Mouse (Mus musculus): ENCODE measurements at regions not wholly inside any gene's neighbourhood (a gene's known extent, or its start where the extent isn't known, plus 50 kb on each side); places are given as distances from the start of the nearest gene placed in this dataset.

GRCm38 (mm10) chr9:122631793-122632192, 115.4 kb upstream of the Topaz1 start:
- in situ Hi-C loops (cut with MboI; ENCODE audit: low sequenced_read_pairs in 2 of 2, unreplicated experiment in 2 of 2) = no loop called here
- no peak overlapping the region for H3K4me3 ChIP-seq (ENCODE audit: insufficient read depth in 1 of 2, low read depth in 1 of 2, low read length in 2 of 2, poor library complexity in 1 of 2, severe bottlenecking in 1 of 2)

GRCm38 (mm10) chr9:122633484-122633883, 113.7 kb upstream of the Topaz1 start:
- TF ChIP-seq HCFC1 (IDR thresholded peaks at IDR 0.05; ENCODE audit: borderline replicate concordance, insufficient read depth, low read length) = no peak
- no peak for TF ChIP-seq CHD2 (IDR thresholded peaks at IDR 0.05; ENCODE audit: low read depth, low read length)
- no peak for TF ChIP-seq MAFK (IDR thresholded peaks at IDR 0.05; ENCODE audit: insufficient read depth, low read depth, low read length)
- TF ChIP-seq ZNF384 (IDR thresholded peaks at IDR 0.05; ENCODE audit: low read depth, low read length) = no peak
- TF ChIP-seq ZC3H11A (IDR thresholded peaks at IDR 0.05; ENCODE audit: borderline replicate concordance, low read depth, low read length) = no peak
- H3K36me3 ChIP-seq (ENCODE audit: control insufficient read depth, insufficient read depth, low read length, poor library complexity, severe bottlenecking) = no peaks in the 10 kb centered on the region
- H3K9me3 ChIP-seq (ENCODE audit: control insufficient read depth, insufficient read depth, low read depth, low read length) = no peaks in the 10 kb centered on the region
- H3K9ac ChIP-seq (ENCODE audit: insufficient read depth, low read depth, low read length, poor library complexity, severe bottlenecking) = no peak overlapping the region
- H3K27ac ChIP-seq (ENCODE audit: insufficient read depth, low read depth, low read length, poor library complexity, severe bottlenecking) = no peak overlapping the region
- in situ Hi-C loops (cut with MboI; ENCODE audit: low sequenced_read_pairs in 2 of 2, unreplicated experiment in 2 of 2) = no loop called here
- H3K4me3 ChIP-seq (ENCODE audit: insufficient read depth in 1 of 2, low read depth in 1 of 2, low read length in 2 of 2, poor library complexity in 1 of 2, severe bottlenecking in 1 of 2) = no peak overlapping the region
- no peaks in the 10 kb centered on the region for H3K4me1 ChIP-seq (ENCODE audit: control insufficient read depth in 2 of 2, insufficient read depth in 2 of 2, low read length in 2 of 2, poor library complexity in 1 of 2)
- no peak for DNase-seq (ENCODE audit: low read depth, low spot score)

More at GRCm38 (mm10) chr9:122631793-122632192, 115.4 kb upstream of the Topaz1 start:
- H3K9me3 ChIP-seq (ENCODE audit: control insufficient read depth, insufficient read depth, low read depth, low read length) = no peaks in the 10 kb centered on the region
- H3K27ac ChIP-seq (ENCODE audit: insufficient read depth, low read depth, low read length, poor library complexity, severe bottlenecking) = no peak overlapping the region
- no peak for DNase-seq (ENCODE audit: low read depth, low spot score)
- no peaks in the 10 kb centered on the region for H3K36me3 ChIP-seq (ENCODE audit: control insufficient read depth, insufficient read depth, low read length, poor library complexity, severe bottlenecking)
- no peaks in the 10 kb centered on the region for H3K4me1 ChIP-seq (ENCODE audit: control insufficient read depth in 2 of 2, insufficient read depth in 2 of 2, low read length in 2 of 2, poor library complexity in 1 of 2)
- no peak overlapping the region for H3K9ac ChIP-seq (ENCODE audit: insufficient read depth, low read depth, low read length, poor library complexity, severe bottlenecking)
- TF ChIP-seq ZC3H11A (IDR thresholded peaks at IDR 0.05; ENCODE audit: borderline replicate concordance, low read depth, low read length) (no peak), HCFC1 (IDR thresholded peaks at IDR 0.05; ENCODE audit: borderline replicate concordance, insufficient read depth, low read length) (no peak), ZNF384 (IDR thresholded peaks at IDR 0.05; ENCODE audit: low read depth, low read length) (no peak), MAFK (IDR thresholded peaks at IDR 0.05; ENCODE audit: insufficient read depth, low read depth, low read length) (no peak), CHD2 (IDR thresholded peaks at IDR 0.05; ENCODE audit: low read depth, low read length) (no peak)

- H3K9me3 ChIP-seq (ENCODE audit: control insufficient read depth, insufficient read depth, low read depth, low read length) = no peaks in the 10 kb centered on the region
- no peaks in the 10 kb centered on the region for H3K4me1 ChIP-seq (ENCODE audit: control insufficient read depth in 2 of 2, insufficient read depth in 2 of 2, low read length in 2 of 2, poor library complexity in 1 of 2)
- no peaks in the 10 kb centered on the region for H3K36me3 ChIP-seq (ENCODE audit: control insufficient read depth, insufficient read depth, low read length, poor library complexity, severe bottlenecking)
- in situ Hi-C loops (cut with MboI; ENCODE audit: low sequenced_read_pairs in 2 of 2, unreplicated experiment in 2 of 2) = no loop called here
- H3K27ac ChIP-seq (ENCODE audit: insufficient read depth, low read depth, low read length, poor library complexity, severe bottlenecking) = no peak overlapping the region
- no peak for DNase-seq (ENCODE audit: low read depth, low spot score)
- no peak overlapping the region for H3K9ac ChIP-seq (ENCODE audit: insufficient read depth, low read depth, low read length, poor library complexity, severe bottlenecking)
- H3K4me3 ChIP-seq (ENCODE audit: insufficient read depth in 1 of 2, low read depth in 1 of 2, low read length in 2 of 2, poor library complexity in 1 of 2, severe bottlenecking in 1 of 2) = no peak overlapping the region
- TF ChIP-seq CHD2 (IDR thresholded peaks at IDR 0.05; ENCODE audit: low read depth, low read length) (no peak), HCFC1 (IDR thresholded peaks at IDR 0.05; ENCODE audit: borderline replicate concordance, insufficient read depth, low read length) (no peak), MAFK (IDR thresholded peaks at IDR 0.05; ENCODE audit: insufficient read depth, low read depth, low read length) (no peak), ZC3H11A (IDR thresholded peaks at IDR 0.05; ENCODE audit: borderline replicate concordance, low read depth, low read length) (no peak)
Measured at GRCm38 (mm10) chr9:122635138-122635964, 111.8 kb upstream of the Topaz1 start.

- Histone ChIP-seq H3K4me1 (ENCODE audit: control insufficient read depth in 2 of 2, insufficient read depth in 2 of 2, low read length in 2 of 2, poor library complexity in 1 of 2) (no peaks in the 10 kb centered on the region), H3K9ac (ENCODE audit: insufficient read depth, low read depth, low read length, poor library complexity, severe bottlenecking) (no peak overlapping the region), H3K4me3 (ENCODE audit: insufficient read depth in 1 of 2, low read depth in 1 of 2, low read length in 2 of 2, poor library complexity in 1 of 2, severe bottlenecking in 1 of 2) (no peak overlapping the region), H3K27ac (ENCODE audit: insufficient read depth, low read depth, low read length, poor library complexity, severe bottlenecking) (no peak overlapping the region), H3K36me3 (ENCODE audit: control insufficient read depth, insufficient read depth, low read length, poor library complexity, severe bottlenecking) (no peaks in the 10 kb centered on the region), H3K9me3 (ENCODE audit: control insufficient read depth, insufficient read depth, low read depth, low read length) (no peaks in the 10 kb centered on the region)
- TF ChIP-seq ZNF384 (IDR thresholded peaks at IDR 0.05; ENCODE audit: low read depth, low read length) = no peak
- no peak for TF ChIP-seq HCFC1 (IDR thresholded peaks at IDR 0.05; ENCODE audit: borderline replicate concordance, insufficient read depth, low read length)
- no peak for TF ChIP-seq MAFK (IDR thresholded peaks at IDR 0.05; ENCODE audit: insufficient read depth, low read depth, low read length)
- no peak for TF ChIP-seq CHD2 (IDR thresholded peaks at IDR 0.05; ENCODE audit: low read depth, low read length)
- TF ChIP-seq ZC3H11A (IDR thresholded peaks at IDR 0.05; ENCODE audit: borderline replicate concordance, low read depth, low read length) = no peak
- no peak for DNase-seq (ENCODE audit: low read depth, low spot score)
- in situ Hi-C loops (cut with MboI; ENCODE audit: low sequenced_read_pairs in 2 of 2, unreplicated experiment in 2 of 2) = no loop called here
Measured at GRCm38 (mm10) chr9:122637591-122637990, 109.6 kb upstream of the Topaz1 start.

Data from ES-E14 (cell line).